Mouse (Mus musculus): ENCODE measurements around the gene Olfr1025-ps1. TPM values are rescaled to one million over a fixed set of nuclear protein-coding genes. Genes with fewer than 3 reads are reported as not detected.

Gene Olfr1025-ps1
- polyA plus RNA-seq (2015; fragmentation: Nextera tagmentation; extraction: Ambion mirVana) = not detected in 2 replicates

GRCm38 (mm10) chr2:85914893-85915292 lies at the start of gene Olfr1025-ps1:
Olfr1025-ps1 (plus strand) TSS chr2:85915193.
- H3K9ac ChIP-seq = no peak within 1 kb of the TSS
- no peaks in the 10 kb centered on the region for H3K27me3 ChIP-seq
- no peak for ATAC-seq (ENCODE audit: insufficient read depth)
- H3K27ac ChIP-seq (replicated peaks) = no peak within 1 kb of the TSS
- no peaks in the 10 kb centered on the region for H3K36me3 ChIP-seq (replicated peaks)
- no peak within 1 kb of the TSS for H3K4me3 ChIP-seq (replicated peaks)
- no peaks in the 10 kb centered on the region for H3K9me3 ChIP-seq (replicated peaks)
- H3K4me2 ChIP-seq = no peak within 1 kb of the TSS
- H3K4me1 ChIP-seq (replicated peaks) = no peaks in the 10 kb centered on the region
- 23% methylated on average over 1 of the region's 1 CpGs for WGBS (ENCODE audit: insufficient replicate concordance)

GRCm38 (mm10) chr2:85868294-85868693 lies 46.7 kb upstream of the Olfr1025-ps1 start, which contains the start of gene Olfr1022:
Olfr1022 (plus strand) TSS chr2:85868594.
- 36% methylated on average over 2 of the region's 2 CpGs for WGBS (ENCODE audit: insufficient replicate concordance)
- no peak within 1 kb of the TSS for H3K4me2 ChIP-seq
- no peak for ATAC-seq (ENCODE audit: insufficient read depth)
- H3K27me3 ChIP-seq = no peaks in the 10 kb centered on the region
- no peaks in the 10 kb centered on the region for H3K9me3 ChIP-seq (replicated peaks)
- H3K9ac ChIP-seq = no peak within 1 kb of the TSS
- no peaks in the 10 kb centered on the region for H3K4me1 ChIP-seq (replicated peaks)
- H3K4me3 ChIP-seq (replicated peaks) = no peak within 1 kb of the TSS
- H3K36me3 ChIP-seq (replicated peaks) = no peaks in the 10 kb centered on the region
- H3K27ac ChIP-seq (replicated peaks) = no peak within 1 kb of the TSS

- no peak within 1 kb of the TSS for H3K27ac ChIP-seq (replicated peaks)
- H3K27me3 ChIP-seq = no peaks in the 10 kb centered on the region
- H3K4me1 ChIP-seq (replicated peaks) = no peaks in the 10 kb centered on the region
- WGBS (ENCODE audit: insufficient replicate concordance) = 52% methylated on average over 2 of the region's 2 CpGs
- H3K9me3 ChIP-seq (replicated peaks) = no peaks in the 10 kb centered on the region
- ATAC-seq (ENCODE audit: insufficient read depth) = no peak
- H3K36me3 ChIP-seq (replicated peaks) = no peaks in the 10 kb centered on the region
- no peak within 1 kb of the TSS for H3K4me3 ChIP-seq (replicated peaks)
- no peak within 1 kb of the TSS for H3K9ac ChIP-seq
- no peak within 1 kb of the TSS for H3K4me2 ChIP-seq
Observed at GRCm38 (mm10) chr2:85885340-85885739, 29.7 kb upstream of the Olfr1025-ps1 start, which contains the start of gene Olfr1023. Olfr1023 (plus strand) TSS chr2:85885640.

GRCm38 (mm10) chr2:85904952-85905351 lies 10.0 kb upstream of the Olfr1025-ps1 start, which contains the start of gene Olfr1024:
Olfr1024 (minus strand) TSS chr2:85905052.
- Histone ChIP-seq H3K9ac (no peak within 1 kb of the TSS), H3K36me3 (replicated peaks) (no peaks in the 10 kb centered on the region), H3K4me2 (no peak within 1 kb of the TSS), H3K27ac (replicated peaks) (no peak within 1 kb of the TSS), H3K4me3 (replicated peaks) (no peak within 1 kb of the TSS), H3K4me1 (replicated peaks) (no peaks in the 10 kb centered on the region), H3K9me3 (replicated peaks) (no peaks in the 10 kb centered on the region), H3K27me3 (no peaks in the 10 kb centered on the region)
- ATAC-seq (ENCODE audit: insufficient read depth) = no peak
- WGBS (ENCODE audit: insufficient replicate concordance) = 61% methylated on average over 3 of the region's 3 CpGs

GRCm38 (mm10) chr2:85913197-85913596 lies 1.8 kb upstream of the Olfr1025-ps1 start:
- Histone ChIP-seq H3K9me3 (replicated peaks) (no peaks in the 10 kb centered on the region), H3K27ac (replicated peaks) (no peak overlapping the region), H3K27me3 (no peaks in the 10 kb centered on the region), H3K4me1 (replicated peaks) (no peaks in the 10 kb centered on the region), H3K4me3 (replicated peaks) (no peak overlapping the region), H3K36me3 (replicated peaks) (no peaks in the 10 kb centered on the region), H3K9ac (no peak overlapping the region), H3K4me2 (no peak overlapping the region)
- no peak for ATAC-seq (ENCODE audit: insufficient read depth)

- 66% methylated on average over 3 of the region's 3 CpGs for WGBS (ENCODE audit: insufficient replicate concordance)
- H3K9me3 ChIP-seq (replicated peaks) = no peaks in the 10 kb centered on the region
- H3K27me3 ChIP-seq = no peaks in the 10 kb centered on the region
- H3K4me2 ChIP-seq = no peak within 1 kb of the TSS
- no peaks in the 10 kb centered on the region for H3K36me3 ChIP-seq (replicated peaks)
- no peak within 1 kb of the TSS for H3K4me3 ChIP-seq (replicated peaks)
- no peak within 1 kb of the TSS for H3K27ac ChIP-seq (replicated peaks)
- H3K9ac ChIP-seq = no peak within 1 kb of the TSS
- no peak for ATAC-seq (ENCODE audit: insufficient read depth)
- no peaks in the 10 kb centered on the region for H3K4me1 ChIP-seq (replicated peaks)
Observed at GRCm38 (mm10) chr2:85921258-85921657, 6.3 kb downstream of the Olfr1025-ps1 start, which contains the start of gene Olfr1026. Olfr1026 (plus strand) TSS chr2:85921558.

GRCm38 (mm10) chr2:85950137-85950536 lies 35.1 kb downstream of the Olfr1025-ps1 start, which contains the start of gene Olfr1028:
Olfr1028 (plus strand) TSS chr2:85950437.
- no peak within 1 kb of the TSS for H3K4me3 ChIP-seq (replicated peaks)
- no peaks in the 10 kb centered on the region for H3K27me3 ChIP-seq
- no peak within 1 kb of the TSS for H3K27ac ChIP-seq (replicated peaks)
- H3K9ac ChIP-seq = no peak within 1 kb of the TSS
- no peaks in the 10 kb centered on the region for H3K9me3 ChIP-seq (replicated peaks)
- no peaks in the 10 kb centered on the region for H3K36me3 ChIP-seq (replicated peaks)
- no peak for ATAC-seq (ENCODE audit: insufficient read depth)
- WGBS (ENCODE audit: insufficient replicate concordance) = 33% methylated on average over 1 of the region's 1 CpGs
- H3K4me2 ChIP-seq = no peak within 1 kb of the TSS
- H3K4me1 ChIP-seq (replicated peaks) = no peaks in the 10 kb centered on the region

Other genes with a start within 250 kb of the Olfr1025-ps1 start
- not detected in 2 replicates for gene Olfr1006, start 236.4 kb upstream of the Olfr1025-ps1 start, polyA plus RNA-seq (2015; fragmentation: Nextera tagmentation; extraction: Ambion mirVana)
- gene Olfr1008, start 225.8 kb upstream of the Olfr1025-ps1 start, polyA plus RNA-seq (2015; fragmentation: Nextera tagmentation; extraction: Ambion mirVana) = not detected in 2 replicates
- not detected in 2 replicates for gene Olfr1009, start 199.8 kb upstream of the Olfr1025-ps1 start, polyA plus RNA-seq (2015; fragmentation: Nextera tagmentation; extraction: Ambion mirVana)
- not detected in 2 replicates for gene Olfr1012, start 152.4 kb upstream of the Olfr1025-ps1 start, polyA plus RNA-seq (2015; fragmentation: Nextera tagmentation; extraction: Ambion mirVana)
- gene Olfr1013, start 148.1 kb upstream of the Olfr1025-ps1 start, polyA plus RNA-seq (2015; fragmentation: Nextera tagmentation; extraction: Ambion mirVana) = not detected in 2 replicates
- not detected in 2 replicates for gene Olfr1014, start 142.5 kb upstream of the Olfr1025-ps1 start, polyA plus RNA-seq (2015; fragmentation: Nextera tagmentation; extraction: Ambion mirVana)
- not detected in 2 replicates for gene Olfr1015, start 133.2 kb upstream of the Olfr1025-ps1 start, polyA plus RNA-seq (2015; fragmentation: Nextera tagmentation; extraction: Ambion mirVana)
- gene Olfr1016, start 112.6 kb upstream of the Olfr1025-ps1 start, polyA plus RNA-seq (2015; fragmentation: Nextera tagmentation; extraction: Ambion mirVana) = not detected in 2 replicates
- gene Olfr1018, start 96.7 kb upstream of the Olfr1025-ps1 start, polyA plus RNA-seq (2015; fragmentation: Nextera tagmentation; extraction: Ambion mirVana) = not detected in 2 replicates
- not detected in 2 replicates for gene Olfr1019, start 69.7 kb upstream of the Olfr1025-ps1 start, polyA plus RNA-seq (2015; fragmentation: Nextera tagmentation; extraction: Ambion mirVana)
- gene Olfr1020, start 68.2 kb upstream of the Olfr1025-ps1 start, polyA plus RNA-seq (2015; fragmentation: Nextera tagmentation; extraction: Ambion mirVana) = not detected in 2 replicates
- not detected in 2 replicates for gene Olfr1022, start 46.6 kb upstream of the Olfr1025-ps1 start, polyA plus RNA-seq (2015; fragmentation: Nextera tagmentation; extraction: Ambion mirVana)
- not detected in 2 replicates for gene Olfr1023, start 29.6 kb upstream of the Olfr1025-ps1 start, polyA plus RNA-seq (2015; fragmentation: Nextera tagmentation; extraction: Ambion mirVana)
- not detected in 2 replicates for gene Olfr1024, start 10.1 kb upstream of the Olfr1025-ps1 start, polyA plus RNA-seq (2015; fragmentation: Nextera tagmentation; extraction: Ambion mirVana)
- not detected in 2 replicates for gene Olfr1026, start 6.4 kb downstream of the Olfr1025-ps1 start, polyA plus RNA-seq (2015; fragmentation: Nextera tagmentation; extraction: Ambion mirVana)
- not detected in 2 replicates for gene Olfr1028, start 35.2 kb downstream of the Olfr1025-ps1 start, polyA plus RNA-seq (2015; fragmentation: Nextera tagmentation; extraction: Ambion mirVana)
- not detected in 2 replicates for gene Olfr1029, start 58.7 kb downstream of the Olfr1025-ps1 start, polyA plus RNA-seq (2015; fragmentation: Nextera tagmentation; extraction: Ambion mirVana)
- not detected in 2 replicates for gene Olfr1030, start 64.1 kb downstream of the Olfr1025-ps1 start, polyA plus RNA-seq (2015; fragmentation: Nextera tagmentation; extraction: Ambion mirVana)
- gene Olfr1031, start 75.1 kb downstream of the Olfr1025-ps1 start, polyA plus RNA-seq (2015; fragmentation: Nextera tagmentation; extraction: Ambion mirVana) = not detected in 2 replicates
- gene Olfr1032, start 90.3 kb downstream of the Olfr1025-ps1 start, polyA plus RNA-seq (2015; fragmentation: Nextera tagmentation; extraction: Ambion mirVana) = not detected in 2 replicates
- gene Olfr1033, start 105.4 kb downstream of the Olfr1025-ps1 start, polyA plus RNA-seq (2015; fragmentation: Nextera tagmentation; extraction: Ambion mirVana) = 0.98 and 1.3 TPM in 2 replicates
- 0.05 TPM in 2 replicates for gene Olfr1034, start 130.7 kb downstream of the Olfr1025-ps1 start, polyA plus RNA-seq (2015; fragmentation: Nextera tagmentation; extraction: Ambion mirVana)
- gene Olfr1036, start 158.8 kb downstream of the Olfr1025-ps1 start, polyA plus RNA-seq (2015; fragmentation: Nextera tagmentation; extraction: Ambion mirVana) = not detected in 2 replicates
- gene Olfr1037, start 172.2 kb downstream of the Olfr1025-ps1 start, polyA plus RNA-seq (2015; fragmentation: Nextera tagmentation; extraction: Ambion mirVana) = not detected in 2 replicates
- gene Olfr1039, start 220.7 kb downstream of the Olfr1025-ps1 start, polyA plus RNA-seq (2015; fragmentation: Nextera tagmentation; extraction: Ambion mirVana) = not detected in 2 replicates
- not detected in 2 replicates for gene Olfr1040, start 231.5 kb downstream of the Olfr1025-ps1 start, polyA plus RNA-seq (2015; fragmentation: Nextera tagmentation; extraction: Ambion mirVana)
- not detected in 2 replicates for gene Olfr1042, start 246.6 kb downstream of the Olfr1025-ps1 start, polyA plus RNA-seq (2015; fragmentation: Nextera tagmentation; extraction: Ambion mirVana)